Mouse (Mus musculus): ENCODE results near the gene Mad1l1.
A peak's percentile ranks its signal among the peaks of the same experiment; 100 is the strongest.

Gene Mad1l1

GRCm38 (mm10) chr5:140042002-140042611, 279.2 kb downstream of the Mad1l1 start:
- DNase-seq: peak in 1 of 2 experiments; percentile 56

GRCm38 (mm10) chr5:140041055-140041454, 280.3 kb downstream of the Mad1l1 start:
- no peak for DNase-seq

DNA sequence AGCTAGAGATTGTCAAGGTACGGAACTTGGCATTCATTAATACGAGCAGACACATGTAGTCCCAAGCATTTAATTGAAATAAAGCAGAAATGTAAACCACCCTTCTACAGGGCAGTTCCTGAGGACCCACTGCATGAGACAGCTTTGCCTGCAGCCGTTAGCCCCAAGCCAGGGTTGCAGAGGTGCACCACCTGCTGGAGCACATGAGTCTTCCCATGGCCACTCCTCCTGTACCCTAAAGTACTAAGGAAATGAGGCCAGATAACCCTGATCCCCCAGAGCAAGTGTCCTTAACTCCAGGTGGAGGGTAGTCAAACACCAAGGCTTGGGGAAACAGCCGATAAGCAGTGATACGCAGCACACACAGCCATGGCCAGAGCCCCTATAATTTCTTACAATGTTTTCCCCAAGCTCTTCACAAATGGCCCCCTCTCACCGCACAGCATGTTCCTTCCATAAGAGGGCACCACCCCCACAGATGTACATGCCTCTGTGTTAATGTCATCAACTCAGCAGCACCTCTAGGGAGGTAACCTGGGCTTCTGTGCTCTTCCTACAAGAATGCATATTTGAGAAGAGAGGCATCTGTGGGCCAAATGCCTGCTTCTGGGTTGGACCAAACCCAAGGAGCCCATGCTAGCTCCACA, 283.6 kb downstream of the Mad1l1 start:
- peak in 1 of 2 experiments; percentile 29 for DNase-seq

DNA sequence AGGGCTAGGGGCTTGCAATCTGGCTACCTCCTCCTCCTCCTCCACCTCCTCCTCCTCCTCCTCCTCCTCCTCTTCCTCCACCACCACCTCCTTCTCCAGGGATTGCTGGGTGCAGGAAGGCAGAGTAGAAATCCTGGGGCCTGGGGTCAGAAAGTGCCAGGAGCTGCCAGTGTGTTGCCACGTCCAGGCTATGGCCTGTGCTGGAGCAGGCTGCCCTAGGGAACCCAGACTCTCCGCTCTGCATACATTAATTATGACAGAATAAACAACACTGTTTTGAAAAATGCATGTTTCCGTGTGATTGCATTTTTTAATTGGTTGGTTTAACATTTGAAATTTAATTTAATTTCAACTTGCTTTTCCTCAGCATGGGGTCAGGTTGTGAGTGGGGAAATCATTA, 285.7 kb downstream of the Mad1l1 start:
- peak; percentile 19 to 27 for DNase-seq

GRCm38 (mm10) chr5:140035025-140035330, 286.4 kb downstream of the Mad1l1 start:
- no peak for DNase-seq

GRCm38 (mm10) chr5:140034300-140035024, 286.9 kb downstream of the Mad1l1 start:
- peak; percentile 18 to 58 for DNase-seq

DNA sequence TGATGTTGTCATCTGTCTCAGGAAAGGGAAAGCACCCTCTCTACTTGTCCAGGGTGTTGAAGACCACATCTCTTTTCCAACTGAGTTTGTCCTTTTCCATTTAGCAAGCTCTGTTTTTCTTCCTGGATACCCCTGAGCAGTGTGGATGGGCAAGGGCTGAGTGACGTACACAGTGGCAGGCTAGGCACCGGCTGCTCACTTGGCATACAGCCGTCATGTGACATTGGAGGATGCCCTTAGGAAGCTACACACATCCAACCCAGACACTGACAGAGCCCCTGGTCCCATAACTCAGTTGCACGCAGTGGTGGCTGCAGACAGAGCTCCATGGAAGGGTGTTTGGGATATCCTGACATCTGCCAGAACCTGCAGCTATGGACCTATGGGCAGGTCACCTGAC, 295.0 kb downstream of the Mad1l1 start:
- no peak for DNase-seq

GRCm38 (mm10) chr5:140025301-140025700, 296.1 kb downstream of the Mad1l1 start:
- DNase-seq: peak; percentile 40 to 56

- peak; percentile 90 to 92 for DNase-seq
Measured at GRCm38 (mm10) chr5:140023941-140024500, 297.3 kb downstream of the Mad1l1 start.

- no peak for DNase-seq
Measured at GRCm38 (mm10) chr5:140022861-140023260, 298.5 kb downstream of the Mad1l1 start.

GRCm38 (mm10) chr5:140021755-140022154, 299.6 kb downstream of the Mad1l1 start:
- no peak for DNase-seq

- DNase-seq: no peak
Measured at GRCm38 (mm10) chr5:140019616-140020015, 301.7 kb downstream of the Mad1l1 start.

- no peak for DNase-seq
Measured at GRCm38 (mm10) chr5:140018780-140019179, 302.6 kb downstream of the Mad1l1 start.

- DNase-seq: no peak
Measured at GRCm38 (mm10) chr5:140016896-140017295, 304.5 kb downstream of the Mad1l1 start.

- no peak for DNase-seq
Measured at GRCm38 (mm10) chr5:140013652-140014051, 307.7 kb downstream of the Mad1l1 start.

- no peak for DNase-seq
Measured at GRCm38 (mm10) chr5:140012286-140012967, 308.9 kb downstream of the Mad1l1 start.

GRCm38 (mm10) chr5:140010405-140010804, 310.9 kb downstream of the Mad1l1 start:
- no peak for DNase-seq

DNA sequence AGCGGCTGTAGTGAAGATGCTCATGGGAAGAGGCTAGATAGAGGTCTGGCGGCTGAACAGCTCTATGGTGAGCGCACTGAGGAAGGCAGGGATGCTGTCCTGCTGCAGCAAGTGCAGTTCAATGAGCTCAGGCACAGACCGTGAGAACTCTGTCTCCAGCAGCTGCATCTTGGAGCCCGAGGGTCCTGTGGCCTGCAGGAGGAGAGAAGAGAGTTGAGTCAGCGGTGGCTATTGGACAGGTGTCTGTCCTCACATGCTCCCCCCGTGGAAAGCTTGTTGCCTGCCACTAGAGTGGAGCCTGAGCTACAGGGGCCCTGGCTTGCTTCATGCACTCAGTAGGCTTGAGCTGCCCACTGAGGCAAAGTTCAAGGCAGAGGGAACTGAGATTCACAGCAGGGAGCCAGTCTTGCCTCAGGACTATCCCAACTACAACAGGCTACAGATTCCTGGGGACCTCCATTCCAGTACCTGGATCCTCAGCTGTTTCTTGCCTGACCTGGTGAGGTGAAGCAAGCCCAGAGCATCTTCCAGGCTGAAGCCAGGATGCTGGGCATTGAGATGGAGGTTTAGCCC, 312.2 kb downstream of the Mad1l1 start:
- DNase-seq: no peak

DNA sequence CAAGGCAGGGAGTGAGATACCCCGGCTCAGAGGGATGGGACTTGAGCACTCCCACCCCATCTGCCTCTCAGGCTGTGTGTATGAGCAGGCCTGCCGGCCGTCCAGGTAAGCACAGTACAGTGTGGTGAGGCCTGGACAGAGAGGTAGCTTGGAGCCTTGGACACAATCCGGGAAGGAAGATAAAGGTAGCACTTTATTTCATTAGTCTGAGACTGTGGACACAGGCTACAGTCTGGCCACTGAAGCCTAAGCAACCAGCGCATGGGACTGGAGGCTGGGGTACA, 312.9 kb downstream of the Mad1l1 start:
- DNase-seq: no peak

DNA sequence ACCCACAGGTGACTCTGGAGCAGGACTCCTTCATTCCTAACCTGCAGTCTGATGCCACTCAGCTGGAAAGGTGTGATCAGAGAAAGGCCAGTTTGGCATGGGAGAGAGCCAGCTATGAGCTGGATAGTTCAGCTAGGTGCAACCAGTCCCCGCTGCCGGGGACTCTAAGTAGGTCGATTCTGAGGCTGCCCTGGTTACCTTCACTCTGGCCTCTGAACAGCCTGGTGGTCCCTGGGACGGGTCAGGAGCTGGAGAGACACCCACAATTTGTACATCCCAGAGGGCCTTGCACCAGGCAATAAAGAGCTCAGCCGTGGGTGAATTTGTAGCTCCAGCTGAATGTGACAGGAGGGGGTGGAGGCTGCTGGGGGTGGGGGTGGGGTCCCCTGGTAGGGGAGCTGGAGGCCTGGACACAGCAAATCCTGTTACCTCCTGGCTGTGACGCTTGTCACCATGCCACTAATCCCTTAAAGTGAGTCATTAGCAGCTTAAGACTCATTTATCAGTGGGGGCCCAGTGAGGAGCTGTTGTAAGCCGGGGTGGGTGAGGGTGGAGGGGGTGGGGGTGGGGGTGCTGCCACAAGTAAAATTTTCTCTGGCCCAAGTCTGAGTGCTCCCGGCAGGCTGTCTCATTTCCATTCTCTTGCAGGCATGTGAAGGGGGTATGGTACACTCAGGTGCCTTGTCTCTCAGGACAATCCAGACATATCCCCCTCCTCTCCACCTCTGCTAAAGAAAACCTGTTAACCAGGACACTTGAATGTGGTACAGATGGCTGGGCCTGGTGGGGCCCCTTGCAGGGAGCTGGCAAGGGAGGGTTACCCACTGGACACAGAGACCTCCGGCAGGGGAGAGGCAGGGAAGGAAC, 313.5 kb downstream of the Mad1l1 start:
- DNase-seq: no peak

- no peak for DNase-seq
Measured at GRCm38 (mm10) chr5:140006861-140007260, 314.5 kb downstream of the Mad1l1 start.

DNA sequence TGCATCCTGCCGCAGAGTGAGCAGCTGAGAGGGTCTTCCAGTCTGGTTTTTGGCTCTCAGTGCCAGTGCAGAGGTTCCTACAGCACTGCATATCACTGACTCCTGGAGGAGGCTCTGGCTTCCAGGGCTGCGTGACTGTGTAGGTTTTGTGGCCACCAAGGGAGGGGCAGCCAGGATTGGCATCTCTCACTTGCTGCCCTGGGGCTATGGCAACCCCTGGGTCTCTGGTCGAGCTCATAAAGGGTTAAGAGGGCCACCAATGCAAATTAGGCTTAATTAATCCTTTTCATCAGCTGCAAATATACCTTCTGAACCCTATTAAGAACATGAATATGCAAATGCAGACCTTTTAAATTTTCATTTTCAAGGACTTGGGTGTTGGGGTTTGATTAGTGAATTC, 318.8 kb downstream of the Mad1l1 start:
- no peak for DNase-seq
